Mouse (Mus musculus): ENCODE data around the gene Pkd2. TPM values are rescaled to one million over a fixed set of nuclear protein-coding genes. Genes with fewer than 3 reads are reported as not detected.
"Not testable (repeated sequence)": the region's sequence is repeated elsewhere in the genome, so short reads cannot be mapped to it uniquely, and the experiment has no call there.

Pkd2 gene
- polyA plus RNA-seq, 1 experiment from 2014 or later = 16.2 TPM

GRCm38 (mm10) chr5:104442850-104443249, 16.4 kb upstream of the Pkd2 start:
- H3K4me1 ChIP-seq = no peaks in the 10 kb centered on the region
- H3K36me3 ChIP-seq = no peaks in the 10 kb centered on the region
- H3K9ac ChIP-seq = no peak overlapping the region
- no peak overlapping the region for H3K4me2 ChIP-seq (replicated peaks)
- no peak overlapping the region for H3K4me3 ChIP-seq
- WGBS = 58% methylated on average over 1 of the region's 1 CpGs
- ATAC-seq (ENCODE audit: low FRiP score, low read depth) = no peak
- H3K9me3 ChIP-seq = no peaks in the 10 kb centered on the region
- H3K27ac ChIP-seq = no peak overlapping the region
- no peaks in the 10 kb centered on the region for H3K27me3 ChIP-seq (replicated peaks)

- no peaks in the 10 kb centered on the region for H3K9me3 ChIP-seq
- 15% methylated on average over 3 of the region's 3 CpGs for WGBS
- H3K27me3 ChIP-seq (replicated peaks) = no peaks in the 10 kb centered on the region
- H3K36me3 ChIP-seq = no peaks in the 10 kb centered on the region
- peak; percentile 61; the same call in 1 of the 2 replicates for ATAC-seq (ENCODE audit: low FRiP score, low read depth)
- H3K27ac ChIP-seq = no peak overlapping the region
- peaks cover 6% of the 10 kb centered on the region; the same call in 1 of the 2 replicates for H3K4me1 ChIP-seq
- H3K4me2 ChIP-seq (replicated peaks) = no peak overlapping the region
- no peak overlapping the region for H3K9ac ChIP-seq
- no peak overlapping the region for H3K4me3 ChIP-seq
Measured at GRCm38 (mm10) chr5:104446156-104446555, 13.1 kb upstream of the Pkd2 start.

DNA sequence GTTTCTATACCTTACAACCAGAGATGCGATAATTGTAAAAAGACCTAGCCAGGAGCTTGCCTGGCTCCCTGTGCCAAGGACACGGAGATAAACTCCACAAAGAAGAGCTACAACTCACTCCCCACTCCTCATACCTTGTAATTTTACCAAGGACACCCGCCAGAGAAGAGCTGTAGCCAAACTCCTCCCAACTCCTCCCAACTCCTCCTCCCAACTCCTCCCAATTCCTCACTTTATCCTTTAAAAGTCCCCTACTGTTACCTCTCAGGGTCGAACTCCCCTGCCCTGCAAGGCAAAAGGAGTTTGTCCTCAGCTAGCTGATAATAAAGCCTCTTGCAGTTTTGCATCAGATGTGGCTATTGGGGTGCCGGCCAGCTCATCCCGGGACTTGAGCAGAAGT, 10.9 kb upstream of the Pkd2 start:
- not testable (repeated sequence) for H3K27me3 ChIP-seq (replicated peaks); H3K4me1 ChIP-seq; H3K9ac ChIP-seq; H3K4me2 ChIP-seq (replicated peaks); H3K9me3 ChIP-seq; H3K27ac ChIP-seq; H3K4me3 ChIP-seq; H3K36me3 ChIP-seq; ATAC-seq (ENCODE audit: low FRiP score, low read depth)
- 23% methylated on average over 6 of the region's 6 CpGs for WGBS

GRCm38 (mm10) chr5:104449491-104449890, 9.8 kb upstream of the Pkd2 start:
- Histone ChIP-seq H3K4me1 (peaks cover 6% of the 10 kb centered on the region; the same call in 1 of the 2 replicates), H3K27ac (no peak overlapping the region), H3K36me3 (no peaks in the 10 kb centered on the region), H3K4me2 (replicated peaks) (no peak overlapping the region), H3K27me3 (replicated peaks) (no peaks in the 10 kb centered on the region), H3K9ac (no peak overlapping the region), H3K4me3 (no peak overlapping the region), H3K9me3 (no peaks in the 10 kb centered on the region)
- 33% methylated on average over 3 of the region's 3 CpGs for WGBS
- no peak for ATAC-seq (ENCODE audit: low FRiP score, low read depth)

GRCm38 (mm10) chr5:104453075-104453474, 6.2 kb upstream of the Pkd2 start:
- Histone ChIP-seq H3K4me1 (peaks cover 6% of the 10 kb centered on the region; the same call in 1 of the 2 replicates), H3K9ac (no peak overlapping the region), H3K4me3 (no peak overlapping the region), H3K9me3 (0 out of 2 replicates have a peak, but pooled peaks cover 4% of the 10 kb centered on the region), H3K4me2 (replicated peaks) (no peak overlapping the region), H3K36me3 (0 out of 2 replicates have a peak, but pooled peaks cover 3% of the 10 kb centered on the region), H3K27ac (no peak overlapping the region), H3K27me3 (replicated peaks) (no peaks in the 10 kb centered on the region)
- no peak for ATAC-seq (ENCODE audit: low FRiP score, low read depth)
- 71% methylated on average over 1 of the region's 1 CpGs for WGBS

DNA sequence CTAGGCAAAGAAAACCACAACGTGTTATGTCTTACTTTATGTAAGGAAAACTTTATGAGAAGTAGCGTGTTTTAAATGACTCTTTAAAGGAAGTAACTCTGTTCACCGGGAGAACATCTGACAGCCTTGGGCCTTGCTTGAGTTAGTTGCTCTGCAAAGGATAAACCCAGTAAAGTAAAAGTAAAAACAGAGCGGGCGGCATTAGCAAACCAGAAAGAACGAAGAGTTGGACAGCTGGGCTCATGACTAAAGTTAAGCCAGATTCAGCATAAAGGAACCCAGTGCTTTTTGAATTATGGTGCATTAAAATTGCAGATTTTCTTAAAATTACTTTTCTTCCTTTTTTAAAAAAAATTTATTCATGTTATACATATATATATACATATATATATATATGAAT, 4.7 kb upstream of the Pkd2 start:
- WGBS = 93% methylated on average over 6 of the region's 6 CpGs

DNA sequence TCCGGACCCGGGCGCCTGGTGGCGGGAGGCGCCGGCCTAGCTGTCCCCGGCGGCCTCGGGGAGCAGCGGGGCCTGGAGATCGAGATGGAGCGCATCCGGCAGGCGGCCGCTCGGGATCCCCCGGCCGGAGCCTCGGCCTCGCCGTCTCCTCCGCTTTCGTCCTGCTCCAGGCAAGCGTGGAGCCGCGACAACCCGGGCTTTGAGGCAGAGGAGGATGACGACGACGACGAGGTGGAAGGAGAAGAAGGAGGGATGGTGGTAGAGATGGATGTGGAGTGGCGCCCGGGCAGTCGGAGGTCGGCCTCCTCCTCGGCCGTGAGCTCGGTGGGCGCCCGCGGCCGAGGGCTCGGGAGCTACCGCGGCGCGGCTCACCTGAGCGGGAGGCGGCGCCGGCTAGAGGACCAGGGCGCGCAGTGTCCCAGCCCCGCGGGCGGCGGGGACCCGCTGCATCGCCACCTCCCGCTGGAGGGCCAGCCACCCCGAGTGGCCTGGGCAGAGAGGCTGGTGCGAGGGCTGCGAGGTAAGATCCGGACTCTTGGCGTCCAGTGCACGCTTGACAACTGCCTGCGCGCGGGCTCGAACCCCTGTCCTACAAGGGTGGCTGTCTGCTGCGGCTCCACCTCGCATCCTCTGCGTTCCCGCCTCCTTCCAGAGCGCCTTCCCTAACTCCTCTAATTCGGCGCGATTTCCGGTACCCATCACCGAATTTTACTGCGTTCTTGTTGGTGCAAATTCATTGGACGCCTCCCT, 631 bp downstream of the Pkd2 start:
- H3K27me3 ChIP-seq (replicated peaks) = no peaks in the 10 kb centered on the region
- H3K4me2 ChIP-seq (replicated peaks) = peak overlapping the region; percentile 83
- H3K36me3 ChIP-seq = 0 out of 2 replicates have a peak, but pooled peaks cover 8% of the 10 kb centered on the region
- ATAC-seq (ENCODE audit: low FRiP score, low read depth) = peak; percentile 83
- peak overlapping the region; percentile 95 for H3K9ac ChIP-seq
- H3K4me3 ChIP-seq = peak overlapping the region; percentile 74
- under 1% methylated on average over 81 of the region's 82 CpGs for WGBS
- H3K4me1 ChIP-seq = peaks cover 10% of the 10 kb centered on the region; the same call in 1 of the 2 replicates
- H3K27ac ChIP-seq = peak overlapping the region; percentile 72
- H3K9me3 ChIP-seq = 0 out of 2 replicates have a peak, but pooled peaks cover 4% of the 10 kb centered on the region

More for the DNA sequence above, 4.7 kb upstream of the Pkd2 start:
- 0 out of 2 replicates have a peak, but pooled peaks cover 4% of the 10 kb centered on the region for H3K9me3 ChIP-seq
- peaks cover 14% of the 10 kb centered on the region; the same call in 1 of the 2 replicates for H3K4me1 ChIP-seq
- H3K4me2 ChIP-seq (replicated peaks) = no peak overlapping the region
- no peaks in the 10 kb centered on the region for H3K27me3 ChIP-seq (replicated peaks)
- H3K27ac ChIP-seq = no peak overlapping the region
- H3K4me3 ChIP-seq = no peak overlapping the region
- 0 out of 2 replicates have a peak, but pooled peaks cover 3% of the 10 kb centered on the region for H3K36me3 ChIP-seq
- no peak overlapping the region for H3K9ac ChIP-seq
- ATAC-seq (ENCODE audit: low FRiP score, low read depth) = no peak

- Histone ChIP-seq H3K4me3 (peak overlapping the region; percentile 74), H3K4me1 (peaks cover 10% of the 10 kb centered on the region; the same call in 1 of the 2 replicates), H3K27me3 (replicated peaks) (no peaks in the 10 kb centered on the region), H3K4me2 (replicated peaks) (peak overlapping the region; percentile 83), H3K27ac (no peak overlapping the region), H3K36me3 (0 out of 2 replicates have a peak, but pooled peaks cover 8% of the 10 kb centered on the region), H3K9ac (peak overlapping the region; percentile 95), H3K9me3 (0 out of 2 replicates have a peak, but pooled peaks cover 4% of the 10 kb centered on the region)
- WGBS = 39% methylated on average over 3 of the region's 3 CpGs
- ATAC-seq (ENCODE audit: low FRiP score, low read depth) = no peak
Measured at GRCm38 (mm10) chr5:104460456-104460838, 1.2 kb downstream of the Pkd2 start.

GRCm38 (mm10) chr5:104460856-104461255, 1.6 kb downstream of the Pkd2 start:
- Histone ChIP-seq H3K4me2 (replicated peaks) (peak overlapping the region; percentile 83), H3K4me1 (peaks cover 10% of the 10 kb centered on the region; the same call in 1 of the 2 replicates), H3K27me3 (replicated peaks) (no peaks in the 10 kb centered on the region), H3K4me3 (peak overlapping the region; percentile 74), H3K9ac (no peak overlapping the region), H3K36me3 (peaks cover 10% of the 10 kb centered on the region; the same call in 1 of the 2 replicates), H3K9me3 (0 out of 2 replicates have a peak, but pooled peaks cover 4% of the 10 kb centered on the region), H3K27ac (no peak overlapping the region)
- WGBS = 63% methylated on average over 6 of the region's 7 CpGs
- ATAC-seq (ENCODE audit: low FRiP score, low read depth) = no peak

DNA sequence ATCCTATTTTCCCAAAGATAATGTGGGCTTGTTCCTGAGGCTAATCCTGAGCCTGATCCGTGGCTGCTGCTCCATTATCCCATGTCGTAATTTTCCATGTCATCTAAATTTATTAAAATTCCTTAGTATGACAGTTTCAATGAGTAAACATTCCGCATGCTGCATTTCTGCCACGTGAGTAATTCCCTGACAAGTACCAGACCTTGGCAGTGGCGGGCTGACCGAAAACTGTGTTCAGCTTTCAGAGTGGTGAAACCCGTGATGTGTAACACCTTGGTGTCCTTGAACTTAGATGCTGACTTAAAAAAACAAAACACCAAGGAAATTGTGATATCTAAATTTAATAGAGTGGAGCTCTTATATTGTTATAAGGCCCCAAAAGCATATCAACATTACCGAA, 6.0 kb downstream of the Pkd2 start:
- no peak for ATAC-seq (ENCODE audit: low FRiP score, low read depth)
- H3K9me3 ChIP-seq = no peaks in the 10 kb centered on the region
- H3K27me3 ChIP-seq (replicated peaks) = no peaks in the 10 kb centered on the region
- no peak overlapping the region for H3K4me3 ChIP-seq
- H3K4me2 ChIP-seq (replicated peaks) = no peak overlapping the region
- peaks cover 31% of the 10 kb centered on the region for H3K36me3 ChIP-seq
- H3K4me1 ChIP-seq = no peaks in the 10 kb centered on the region; the same call in 1 of the 2 replicates
- WGBS = 90% methylated on average over 8 of the region's 8 CpGs
- H3K27ac ChIP-seq = no peak overlapping the region
- no peak overlapping the region for H3K9ac ChIP-seq

DNA sequence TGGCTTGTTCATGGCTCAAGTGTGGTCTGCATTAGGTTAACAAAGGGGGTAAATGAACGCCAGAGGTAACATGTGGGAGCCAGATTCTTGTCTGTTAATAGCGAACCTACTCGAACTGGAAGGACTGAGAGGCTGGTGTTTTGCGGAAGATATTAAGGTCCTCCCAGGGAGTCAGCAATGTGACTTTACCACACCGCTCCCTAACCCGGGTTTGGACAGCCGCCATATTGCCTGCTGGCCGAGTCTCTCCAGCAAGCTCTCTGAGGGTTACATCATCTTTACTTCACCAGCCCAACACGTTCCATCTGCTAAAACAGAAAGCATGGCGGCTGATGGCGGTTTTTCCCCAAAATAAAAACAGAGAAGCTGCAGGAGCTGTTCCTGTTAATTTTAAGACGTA, 6.5 kb downstream of the Pkd2 start:
- 89% methylated on average over 12 of the region's 12 CpGs for WGBS
- H3K36me3 ChIP-seq = peaks cover 34% of the 10 kb centered on the region
- H3K4me3 ChIP-seq = no peak overlapping the region
- no peak overlapping the region for H3K4me2 ChIP-seq (replicated peaks)
- no peaks in the 10 kb centered on the region; the same call in 1 of the 2 replicates for H3K4me1 ChIP-seq
- no peaks in the 10 kb centered on the region for H3K27me3 ChIP-seq (replicated peaks)
- H3K27ac ChIP-seq = no peak overlapping the region
- no peaks in the 10 kb centered on the region for H3K9me3 ChIP-seq
- ATAC-seq (ENCODE audit: low FRiP score, low read depth) = no peak
- H3K9ac ChIP-seq = no peak overlapping the region

GRCm38 (mm10) chr5:104466816-104467215, 7.6 kb downstream of the Pkd2 start:
- no peak for ATAC-seq (ENCODE audit: low FRiP score, low read depth)
- Histone ChIP-seq H3K4me1 (no peaks in the 10 kb centered on the region), H3K27me3 (replicated peaks) (no peaks in the 10 kb centered on the region), H3K9me3 (no peaks in the 10 kb centered on the region), H3K4me3 (no peak overlapping the region), H3K27ac (no peak overlapping the region), H3K4me2 (replicated peaks) (no peak overlapping the region), H3K9ac (no peak overlapping the region), H3K36me3 (peaks cover 40% of the 10 kb centered on the region)
- WGBS = 94% methylated on average over 16 of the region's 16 CpGs

Data from neural tube, embryonic 12.5 days (tissue).